Mouse (Mus musculus) C2C12 (cell line): ENCODE results near the gene Rnf220.

Experiments
- CTCF ChIP-seq: IDR thresholded peaks from one replicate; pipeline ENCODE4 v1.5.1; 2011; ENCODE audit not compliant: control insufficient read depth, insufficient read depth, insufficient read length
- MAX ChIP-seq: IDR thresholded peaks from one replicate; pipeline ENCODE4 v1.6.1; 2011; ENCODE audit warnings: mild to moderate bottlenecking, control low read depth
- MYOD1 ChIP-seq: IDR thresholded peaks from one replicate; pipeline ENCODE4 v1.6.1; 2011; ENCODE audit warnings: low read depth; ENCODE audit not compliant: control insufficient read depth, insufficient read length
- MYOG ChIP-seq: IDR thresholded peaks from one replicate; pipeline ENCODE4 v1.6.1; 2011; ENCODE audit not compliant: control insufficient read depth, insufficient read length; ENCODE audit errors: extremely low read depth
- USF1 ChIP-seq: IDR thresholded peaks from one replicate; pipeline ENCODE4 v1.6.1; 2011; ENCODE audit warnings: low read depth, mild to moderate bottlenecking, control low read depth, moderate library complexity

GRCm38 (mm10) chr4:117370354-117370753 is 126.5 kb downstream of the Rnf220 start:
- TF ChIP-seq USF1 (no peak), CTCF (no peak), MYOG (no peak), MAX (no peak), MYOD1 (no peak)
